Mouse (Mus musculus) layer of hippocampus, postnatal 36 days (tissue): Measurements from ENCODE around the gene Foxn1. TPM values are rescaled to one million over a fixed set of nuclear protein-coding genes. Genes with fewer than 3 reads are reported as not detected.
A peak's percentile ranks its signal among the peaks of the same experiment; 100 is the strongest.

ENCODE experiments used
- DNase-seq, 2 experiments: peaks; one replicate each; pipeline ENCODE4 v3.0.0; 2022
- total RNA-seq, 2 experiments: library from RNA; stranded (reverse); gene quantifications; 2 replicates each; pipeline ENCODE4 v1.2.3; 2021

The Foxn1 gene
- total RNA-seq, 2 experiments from 2014 or later, result not detected

DNA sequence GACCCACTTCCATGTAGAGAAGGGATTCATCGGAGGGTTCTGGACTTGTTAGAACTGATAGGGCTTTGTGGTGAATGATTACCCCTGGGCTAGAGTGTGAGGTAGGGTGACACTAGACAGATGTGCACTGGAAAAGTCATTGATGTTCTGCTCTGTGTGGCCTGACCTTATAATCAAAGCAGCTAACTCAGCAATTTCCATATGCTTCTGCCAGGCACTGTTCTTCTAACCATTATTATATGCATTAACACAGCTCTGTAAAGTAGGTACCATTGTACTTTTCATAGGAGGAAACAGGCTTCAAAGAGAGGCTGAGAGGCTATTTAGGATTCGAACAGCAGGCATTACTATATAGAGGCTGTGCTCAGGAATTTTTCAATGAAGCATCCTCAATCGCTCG lies 59.1 kb downstream of the Foxn1 start:
- no peak for DNase-seq

GRCm38 (mm10) chr11:78324965-78325364 lies 61.4 kb downstream of the Foxn1 start:
- DNase-seq, result no peak

GRCm38 (mm10) chr11:78324000-78324785 lies 62.2 kb downstream of the Foxn1 start:
- DNase-seq, result no peak

- DNase-seq, result peak; percentile 75 to 79
Observed at GRCm38 (mm10) chr11:78322860-78323259, 63.5 kb downstream of the Foxn1 start, which contains the start of gene Aldoc. Gene Aldoc, plus strand, starts transcription at chr11:78322968.

- DNase-seq, result no peak
Observed at GRCm38 (mm10) chr11:78322076-78322831, 64.1 kb downstream of the Foxn1 start.

- no peak for DNase-seq
Observed at GRCm38 (mm10) chr11:78318411-78318810, 67.9 kb downstream of the Foxn1 start.

DNA sequence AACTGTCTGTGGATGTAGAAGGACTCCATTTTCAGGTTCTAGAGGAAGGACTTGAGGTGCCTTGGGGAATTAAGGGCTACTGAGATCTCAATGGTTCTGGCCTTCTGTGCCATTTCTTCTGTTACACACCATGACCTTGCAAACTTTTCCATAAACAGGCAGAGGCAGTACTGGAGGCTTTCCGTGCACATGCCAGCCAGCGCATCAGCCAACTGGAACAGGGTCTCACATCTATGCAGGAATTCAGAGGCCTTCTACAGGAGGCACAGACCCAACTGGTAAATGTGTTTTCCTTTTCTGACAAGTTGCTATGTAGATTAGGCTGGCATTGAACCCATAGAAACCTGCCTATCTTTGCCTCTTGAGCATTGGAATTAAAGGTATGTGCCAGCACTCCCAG lies 72.7 kb downstream of the Foxn1 start:
- DNase-seq, result no peak

GRCm38 (mm10) chr11:78310861-78311511 lies 75.4 kb downstream of the Foxn1 start:
- no peak for DNase-seq

Other genes starting within 250 kb of the Foxn1 start
- 10 to 100 TPM; 10.9 to 15.0 TPM for gene Traf4, start 221.0 kb downstream of the Foxn1 start, total RNA-seq
- gene Nek8, start 209.9 kb downstream of the Foxn1 start, total RNA-seq, result 1 to 10 TPM; 2.4 to 2.5 TPM
- gene Tlcd1, start 209.8 kb downstream of the Foxn1 start, total RNA-seq, result 10 to 100 TPM; 22.3 to 24.0 TPM
- 100 to 1,000 TPM; 714 to 715 TPM for gene Rpl23a, start 203.0 kb downstream of the Foxn1 start, total RNA-seq
- gene Rab34, start 198.1 kb downstream of the Foxn1 start, total RNA-seq, result 10 to 100 TPM; 26.8 to 28.5 TPM
- 1 to 10 TPM; 3.6 to 5.7 TPM for gene Proca1, start 193.2 kb downstream of the Foxn1 start, total RNA-seq
- gene Sdf2, start 140.8 kb downstream of the Foxn1 start, total RNA-seq, result 10 to 100 TPM; 61.0 to 66.3 TPM
- gene Supt6, start 140.6 kb downstream of the Foxn1 start, total RNA-seq, result 100 to 1,000 TPM; 116 to 125 TPM
- gene 2610507B11Rik, start 124.8 kb downstream of the Foxn1 start, total RNA-seq, result 100 to 1,000 TPM; 194 to 217 TPM
- 1 to 10 TPM; 7.2 to 7.8 TPM for gene BC030499, start 95.7 kb downstream of the Foxn1 start, total RNA-seq
- gene Spag5, start 85.0 kb downstream of the Foxn1 start, total RNA-seq, result 10 to 100 TPM in 1 of 2 experiments, 1 to 10 TPM in 1; 6.9 to 10.1 TPM
- 100 to 1,000 TPM; 781 to 864 TPM for gene Aldoc, start 63.6 kb downstream of the Foxn1 start, total RNA-seq
- 10 to 100 TPM; 57.9 to 59.0 TPM for gene Pigs, start 58.1 kb downstream of the Foxn1 start, total RNA-seq
- 10 to 100 TPM; 31.6 to 36.4 TPM for gene Unc119, start 43.1 kb downstream of the Foxn1 start, total RNA-seq
- not detected for gene Slc13a2, start 35.7 kb upstream of the Foxn1 start, total RNA-seq
- 10 to 100 TPM in 1 of 2 experiments, 1 to 10 TPM in 1; 9.5 to 11.3 TPM for gene Slc46a1, start 79.1 kb upstream of the Foxn1 start, total RNA-seq
- 10 to 100 TPM; 39.9 to 41.1 TPM for gene Sarm1, start 111.2 kb upstream of the Foxn1 start, total RNA-seq
- 10 to 100 TPM; 54.2 to 70.1 TPM for gene Vtn, start 112.5 kb upstream of the Foxn1 start, total RNA-seq
- gene Sebox, start 116.9 kb upstream of the Foxn1 start, total RNA-seq, result 1 to 10 TPM; 4.5 to 4.9 TPM
- gene Tmem199, start 125.6 kb upstream of the Foxn1 start, total RNA-seq, result 10 to 100 TPM; 43.0 to 44.0 TPM
- gene Poldip2, start 125.6 kb upstream of the Foxn1 start, total RNA-seq, result 100 to 1,000 TPM; 116 to 121 TPM
- 10 to 100 TPM; 32.1 to 32.6 TPM for gene Tnfaip1, start 149.8 kb upstream of the Foxn1 start, total RNA-seq
- gene Ift20, start 149.8 kb upstream of the Foxn1 start, total RNA-seq, result 10 to 100 TPM; 75.1 to 79.0 TPM
- 10 to 100 TPM; 11.1 to 12.7 TPM for gene Tmem97, start 164.2 kb upstream of the Foxn1 start, total RNA-seq